Mouse (Mus musculus) c-Kit-positive CD71-positive TER-119-negative erythroid progenitor cells, embryonic 14.5 days (primary cell): ENCODE results near the gene Kcnj3.
"Not testable (repeated sequence)": the region's sequence is repeated elsewhere in the genome, so short reads cannot be mapped to it uniquely, and the experiment has no call there.

ENCODE experiments used
- DNase-seq: peaks from one replicate; pipeline ENCODE4 v3.0.0-alpha.2; 2013; ENCODE audit warnings: low read depth

Kcnj3 gene

GRCm38 (mm10) chr2:55435721-55436260 lies at the start of gene Kcnj3:
Gene Kcnj3 (plus strand): TSS chr2:55435970.
- no peak for DNase-seq

GRCm38 (mm10) chr2:55390330-55390989 lies 45.3 kb upstream of the Kcnj3 start:
- no peak for DNase-seq

- DNase-seq: no peak
Measured at GRCm38 (mm10) chr2:55405307-55405706, 30.5 kb upstream of the Kcnj3 start.

GRCm38 (mm10) chr2:55427633-55428032 lies 8.1 kb upstream of the Kcnj3 start:
- DNase-seq: no peak

- DNase-seq: no peak
Measured at GRCm38 (mm10) chr2:55432104-55432503, 3.7 kb upstream of the Kcnj3 start.

- no peak for DNase-seq
Measured at GRCm38 (mm10) chr2:55436261-55437006, 664 bp downstream of the Kcnj3 start.

- no peak for DNase-seq
Measured at GRCm38 (mm10) chr2:55437007-55437949, 1.5 kb downstream of the Kcnj3 start.

- no peak for DNase-seq
Measured at GRCm38 (mm10) chr2:55437977-55438376, 2.2 kb downstream of the Kcnj3 start.

- no peak for DNase-seq
Measured at GRCm38 (mm10) chr2:55439211-55439610, 3.4 kb downstream of the Kcnj3 start.

- DNase-seq: no peak
Measured at GRCm38 (mm10) chr2:55442006-55442405, 6.2 kb downstream of the Kcnj3 start.

- no peak for DNase-seq
Measured at GRCm38 (mm10) chr2:55447298-55447697, 11.5 kb downstream of the Kcnj3 start.

GRCm38 (mm10) chr2:55450774-55451173 lies 15.0 kb downstream of the Kcnj3 start:
- DNase-seq: no peak

GRCm38 (mm10) chr2:55459195-55459594 lies 23.4 kb downstream of the Kcnj3 start:
- no peak for DNase-seq

GRCm38 (mm10) chr2:55469141-55469540 lies 33.4 kb downstream of the Kcnj3 start:
- DNase-seq: no peak

GRCm38 (mm10) chr2:55470006-55470405 lies 34.2 kb downstream of the Kcnj3 start:
- no peak for DNase-seq

- DNase-seq: no peak
Measured at GRCm38 (mm10) chr2:55479511-55479910, 43.7 kb downstream of the Kcnj3 start.

GRCm38 (mm10) chr2:55479933-55480601 lies 44.3 kb downstream of the Kcnj3 start:
- no peak for DNase-seq

- no peak for DNase-seq
Measured at GRCm38 (mm10) chr2:55480602-55480965, 44.8 kb downstream of the Kcnj3 start.

GRCm38 (mm10) chr2:55485500-55486129 lies 49.8 kb downstream of the Kcnj3 start:
- not testable (repeated sequence) for DNase-seq

GRCm38 (mm10) chr2:55503390-55504176 lies 67.8 kb downstream of the Kcnj3 start:
- no peak for DNase-seq
